Mouse (Mus musculus) mature B cell (primary cell): ENCODE results near the gene Sox21.

Source experiments
- in situ Hi-C: fragments of 300-500 bp; cut with MboI; formaldehyde crosslinking; loops from 2 replicates; pipeline ENCODE4 v1.14.3; 2019

Sox21 gene

DNA sequence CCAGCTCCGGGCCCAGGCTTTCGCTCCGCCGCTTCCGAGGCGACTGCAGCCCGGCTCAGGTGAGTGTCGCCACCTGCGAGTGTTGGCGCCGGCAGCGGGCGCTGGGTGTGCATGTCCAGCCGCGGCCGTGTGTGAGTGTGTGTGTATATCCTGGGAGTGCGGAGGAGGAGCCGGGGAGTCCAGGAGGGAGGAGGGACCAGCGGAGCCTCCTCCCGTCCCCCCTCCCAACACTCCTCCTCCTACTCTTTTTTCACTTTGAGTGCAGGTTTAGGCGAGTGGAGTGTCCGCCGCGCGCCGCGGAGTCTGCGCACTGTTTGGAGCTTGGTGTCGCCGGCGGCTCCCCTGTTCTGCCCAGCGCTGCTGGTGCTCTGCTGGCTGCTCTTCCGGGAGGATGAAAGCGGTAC lies at the start of gene Sox21:
Gene Sox21 (minus strand): TSS at position 145 of the 404 bp plus-strand sequence.
- in situ Hi-C loops, result no loop called here

DNA sequence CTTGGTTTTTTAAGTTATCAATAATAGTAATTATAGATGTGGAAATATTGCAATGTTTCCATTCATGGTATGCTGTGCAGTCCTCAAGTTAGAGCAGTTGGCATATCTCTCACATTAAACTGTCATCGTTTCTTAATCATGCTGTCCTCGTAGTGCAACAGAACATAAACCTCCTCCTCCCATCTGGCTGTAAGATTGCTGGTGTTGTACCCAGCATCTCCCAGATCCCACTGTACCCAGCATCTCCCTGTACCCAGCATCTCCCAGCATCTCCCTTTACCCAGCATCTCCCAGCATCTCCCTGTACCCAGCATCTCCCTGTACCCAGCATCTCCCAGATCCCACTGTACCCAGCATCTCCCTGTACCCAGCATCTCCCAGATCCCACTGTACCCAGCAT lies 49.3 kb upstream of the Sox21 start:
- in situ Hi-C loops, result no loop called here

DNA sequence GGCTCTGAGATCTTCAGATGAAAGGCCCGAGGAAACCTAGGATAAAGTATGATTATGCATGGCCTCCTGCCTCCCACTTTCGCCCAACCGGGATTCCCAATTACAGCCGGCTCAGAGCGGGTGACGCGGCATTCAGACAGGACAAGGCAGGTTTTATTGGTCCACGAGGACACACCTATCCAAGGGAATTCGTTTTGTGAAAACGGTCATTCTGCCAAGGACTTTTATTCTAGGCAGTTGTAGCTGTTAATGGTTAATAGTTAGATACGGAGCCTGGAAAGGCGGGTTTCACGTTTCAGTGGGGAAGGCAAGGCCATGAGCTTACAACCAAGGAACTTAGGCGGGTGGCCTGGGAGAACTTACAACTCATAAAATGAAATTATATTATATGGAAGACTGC lies 46.1 kb upstream of the Sox21 start:
- in situ Hi-C loops, result no loop called here

DNA sequence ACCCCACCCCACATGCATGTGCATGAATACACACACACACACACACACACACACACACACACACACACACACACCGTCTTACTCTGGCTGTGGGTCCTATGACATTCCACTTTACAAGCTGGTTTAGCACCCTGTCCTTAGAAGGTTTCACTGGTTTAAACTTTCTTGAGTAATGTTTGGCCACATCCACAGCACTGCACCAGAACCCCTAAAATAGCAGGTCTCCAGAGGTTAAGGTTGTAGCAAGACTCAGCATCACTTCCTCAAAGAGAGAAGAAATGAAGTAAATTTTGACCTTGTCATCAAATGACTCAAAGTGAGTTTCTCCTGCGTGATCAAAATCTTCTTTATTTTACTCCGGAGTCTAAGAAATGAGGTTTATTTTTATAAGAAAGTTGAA lies 45.4 kb upstream of the Sox21 start:
- in situ Hi-C loops, result no loop called here

DNA sequence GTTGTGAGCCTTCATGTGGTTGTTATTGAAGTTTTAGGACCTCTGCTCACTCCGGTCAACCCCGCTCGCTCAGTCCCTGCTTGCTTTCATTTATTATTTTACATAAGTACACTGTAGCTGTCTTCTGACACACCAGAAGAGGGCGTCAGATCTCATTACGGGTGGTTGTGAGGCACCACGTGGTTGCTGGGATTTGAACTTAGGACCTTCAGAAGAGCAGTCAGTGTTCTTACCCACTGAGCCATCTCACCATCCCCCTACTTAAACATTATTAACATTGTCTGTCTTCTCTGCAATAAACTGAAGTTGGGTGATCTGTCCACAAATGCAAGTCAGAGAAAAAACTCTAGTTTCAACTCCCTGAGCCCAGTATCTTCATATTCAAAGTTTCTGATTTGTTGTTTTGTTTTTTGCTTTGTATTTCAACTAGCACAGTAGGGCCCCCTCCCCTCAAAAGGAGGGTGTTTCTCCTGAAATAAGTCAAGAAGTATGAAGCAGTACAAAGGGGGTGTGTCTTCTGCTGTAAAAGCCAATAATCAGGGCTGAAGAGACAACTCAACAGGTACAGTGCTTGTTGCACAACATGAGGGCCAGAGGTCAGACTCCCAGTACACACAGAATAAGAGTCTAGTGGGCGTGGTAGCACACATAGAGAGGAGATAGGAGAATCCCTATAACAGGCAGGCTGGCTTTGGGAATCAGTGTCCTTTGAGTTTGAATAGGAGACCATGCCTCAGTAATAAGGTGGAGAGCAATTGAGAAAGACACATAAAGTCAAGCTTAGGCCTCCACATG lies 41.1 kb upstream of the Sox21 start:
- in situ Hi-C loops, result no loop called here

DNA sequence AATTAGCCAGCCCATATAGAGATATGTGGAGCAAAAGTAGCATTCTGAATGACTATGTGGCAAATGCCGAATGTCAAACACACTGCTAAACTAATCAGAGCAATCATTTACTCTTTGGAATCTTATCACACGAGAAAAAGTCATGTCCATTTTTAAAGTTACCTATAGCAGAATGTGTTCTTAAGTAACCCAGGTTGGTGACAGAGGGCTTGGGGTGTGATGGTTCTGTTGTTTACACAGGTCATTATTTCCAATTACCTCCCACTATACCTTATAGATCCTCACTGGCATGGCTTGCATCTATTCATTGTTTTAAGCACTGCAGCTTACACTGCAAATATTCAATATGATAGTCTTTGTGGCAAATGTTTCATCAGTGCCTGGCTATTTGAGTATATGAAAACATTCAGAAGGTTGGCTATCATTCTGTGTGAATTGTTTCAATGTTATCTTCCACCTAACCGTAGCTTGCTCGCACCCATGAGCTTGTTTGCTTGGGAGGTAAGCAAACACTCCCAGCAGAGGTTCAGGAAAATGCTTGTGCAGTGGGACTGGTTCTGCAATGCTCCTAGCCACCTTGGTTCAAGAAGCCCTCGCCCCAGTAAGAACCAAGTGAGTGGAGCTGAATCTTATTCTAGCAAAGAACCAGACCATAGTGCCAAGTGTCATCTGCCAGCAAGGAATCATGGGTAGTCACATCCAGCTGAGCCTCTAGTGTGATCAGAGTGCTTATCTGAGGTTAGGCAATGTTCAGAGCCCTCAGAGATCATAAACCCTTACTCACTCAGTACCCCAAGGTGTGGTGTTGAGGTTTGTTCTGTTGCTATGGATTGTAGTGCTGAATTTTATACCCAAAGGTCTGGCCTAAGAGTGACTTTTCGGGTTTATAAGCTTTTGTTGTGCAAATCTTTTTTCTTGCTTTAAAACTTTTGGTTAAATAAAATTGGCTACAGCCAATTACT lies 36.0 kb upstream of the Sox21 start:
- in situ Hi-C loops, result no loop called here

DNA sequence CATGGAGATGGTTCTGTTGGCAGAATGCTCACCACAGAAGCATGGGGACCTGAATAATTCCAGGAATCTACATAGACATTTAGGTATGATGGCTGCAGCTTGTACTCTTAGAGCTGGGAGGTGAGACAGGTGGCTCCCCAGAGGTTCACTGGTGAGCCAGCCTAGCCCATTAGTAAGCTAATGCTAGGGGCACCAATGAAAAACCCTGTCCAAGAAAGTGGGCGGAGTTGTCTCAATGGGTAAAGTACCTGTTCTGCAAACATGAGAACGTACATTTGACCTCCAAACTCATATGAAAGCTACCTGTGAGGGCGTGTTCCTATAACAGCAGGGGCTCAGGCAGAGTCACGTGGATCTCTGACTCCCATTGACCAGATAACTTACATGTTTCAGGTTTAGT lies 32.0 kb upstream of the Sox21 start:
- in situ Hi-C loops, result no loop called here

DNA sequence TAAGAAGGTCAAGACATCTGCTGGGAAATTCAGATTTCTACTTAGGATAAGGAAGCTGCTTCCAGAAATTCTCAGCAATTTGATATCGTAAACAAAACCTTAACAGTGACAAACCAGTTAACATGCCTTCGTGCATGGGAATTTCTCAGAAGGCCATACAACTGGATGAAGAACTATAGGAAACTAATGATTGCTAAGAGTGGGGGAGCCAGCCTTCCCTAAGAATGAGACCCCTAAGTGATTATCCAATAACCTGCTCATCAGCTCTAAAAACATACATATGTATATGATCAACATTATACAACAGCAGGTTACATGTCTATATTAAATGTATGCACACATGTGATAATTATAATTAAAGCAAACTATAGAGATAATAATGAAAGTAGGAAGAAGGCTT lies 29.8 kb upstream of the Sox21 start, which contains the start of gene Gm9376:
Gene Gm9376 (plus strand): TSS at position 301 of the 400 bp plus-strand sequence.
- in situ Hi-C loops, result no loop called here

DNA sequence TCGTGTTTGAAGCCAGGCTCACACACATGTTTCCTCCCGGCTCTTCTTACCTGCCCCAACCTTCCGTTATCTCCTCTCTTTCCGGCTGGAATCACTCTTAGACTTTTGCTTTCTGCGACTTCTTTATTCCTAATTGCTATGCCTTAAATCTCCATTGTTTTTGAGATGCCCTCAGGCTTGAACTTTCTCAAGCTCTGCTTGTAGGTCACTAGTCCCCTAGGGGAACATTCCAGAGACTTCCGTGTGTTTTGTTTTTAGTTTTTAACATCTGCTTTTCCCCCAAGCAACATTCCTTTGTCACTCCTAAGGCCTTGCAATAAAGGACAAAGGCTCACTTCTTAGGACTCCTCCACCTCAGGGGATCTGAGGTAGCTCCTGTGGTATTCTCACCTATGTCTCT lies 16.6 kb upstream of the Sox21 start:
- in situ Hi-C loops, result no loop called here

DNA sequence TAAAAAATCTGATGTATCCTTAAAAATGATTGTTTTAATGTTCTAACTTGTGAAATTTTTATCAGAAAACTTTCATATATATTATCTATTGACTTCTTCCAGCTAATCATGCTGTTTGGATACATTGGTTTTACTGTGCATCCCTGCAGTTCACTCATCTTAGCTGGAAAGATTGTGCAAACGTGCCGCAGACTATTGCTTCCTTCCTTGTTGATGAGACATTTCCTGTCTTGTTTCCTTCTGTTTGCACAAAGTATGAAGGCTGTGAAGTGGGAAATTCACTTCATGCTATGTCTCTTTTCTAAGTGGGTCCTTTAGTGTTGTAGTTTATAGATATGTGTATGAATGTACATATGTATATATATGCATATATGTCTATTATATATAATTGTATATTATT lies 4.6 kb upstream of the Sox21 start:
- in situ Hi-C loops, result no loop called here

DNA sequence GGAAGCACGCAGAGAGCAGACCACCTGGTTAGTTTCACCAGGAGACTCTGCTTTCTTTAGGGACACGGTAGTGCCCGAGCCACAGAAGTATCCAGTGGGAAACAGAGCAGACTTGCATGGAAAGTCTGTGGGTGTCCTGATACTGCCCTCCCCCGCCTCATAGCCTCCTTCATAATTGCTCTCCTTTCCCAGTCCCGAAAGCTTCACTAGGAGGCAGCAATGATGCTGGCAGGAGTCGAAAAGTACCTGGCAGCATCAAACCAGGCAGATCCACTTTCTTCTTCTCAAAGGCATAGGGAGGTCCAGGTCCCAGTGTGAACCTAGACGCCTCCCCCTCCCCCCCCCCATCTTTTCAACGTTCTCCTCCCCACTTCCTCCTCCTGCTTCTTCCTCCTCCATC lies 2.5 kb upstream of the Sox21 start:
- in situ Hi-C loops, result no loop called here

DNA sequence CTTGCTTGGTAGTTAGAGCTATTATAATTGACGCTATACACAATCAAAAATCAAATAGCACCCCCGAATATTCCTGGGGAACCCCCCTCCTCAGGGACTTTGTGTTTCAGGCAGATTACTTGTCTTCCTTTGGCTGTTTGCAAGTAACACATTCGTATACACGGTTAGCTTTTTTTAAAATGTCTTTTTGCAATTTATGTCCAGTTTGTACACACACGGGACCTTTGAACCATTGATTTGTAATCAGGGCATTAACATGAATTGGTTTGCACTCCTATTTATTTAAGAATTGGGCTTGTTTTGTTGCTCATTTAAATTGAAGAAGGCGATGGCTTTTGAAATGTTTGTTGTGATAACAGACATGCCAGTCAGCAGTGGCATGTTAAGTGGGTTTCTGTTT lies 956 bp upstream of the Sox21 start:
- in situ Hi-C loops, result no loop called here

DNA sequence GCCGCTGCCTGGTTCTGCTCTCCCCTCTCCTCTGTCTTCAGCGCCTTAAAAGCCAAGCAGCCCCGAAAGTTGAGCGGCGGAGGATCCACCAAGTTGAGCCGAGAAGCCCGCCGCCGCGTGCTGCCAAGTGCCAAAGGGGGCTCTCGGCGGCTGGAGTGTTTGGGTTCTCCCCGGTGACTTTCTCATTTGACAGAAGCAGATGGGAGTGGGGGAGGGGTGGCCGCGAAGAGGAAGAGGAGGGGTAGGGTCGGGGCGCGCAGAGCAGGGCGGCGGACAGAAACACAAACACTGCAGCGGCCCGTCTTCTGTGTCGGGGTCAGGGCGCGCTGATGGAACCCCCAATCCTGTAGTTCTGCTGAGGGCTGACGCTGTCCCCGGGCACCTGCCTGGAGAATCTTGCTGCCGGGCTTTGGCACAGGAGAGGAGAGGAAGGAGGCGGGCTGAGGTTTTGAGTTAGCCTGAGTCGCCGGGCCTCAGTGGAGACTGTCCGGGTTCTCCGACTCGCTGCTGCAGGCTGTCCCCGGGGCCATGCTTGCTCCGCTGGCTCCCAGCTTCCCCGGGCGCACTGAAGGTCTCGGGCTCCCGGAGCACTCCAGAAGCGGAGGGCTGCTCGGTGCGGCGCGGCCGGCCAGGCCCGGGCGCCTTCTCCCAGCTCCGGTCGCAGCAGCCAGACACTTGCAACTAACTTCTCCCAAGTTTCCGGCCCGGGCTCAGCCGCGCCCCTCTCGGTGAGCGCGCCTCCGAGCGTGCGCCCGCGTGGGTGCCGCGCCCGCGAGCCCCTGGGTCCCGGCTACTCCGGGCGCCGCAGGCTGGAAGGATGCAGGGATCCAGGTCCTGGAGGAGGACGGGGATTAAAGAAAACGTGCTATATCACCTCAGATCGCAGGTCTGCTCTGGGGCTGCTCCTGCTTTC lies 601 bp downstream of the Sox21 start:
- in situ Hi-C loops, result no loop called here

DNA sequence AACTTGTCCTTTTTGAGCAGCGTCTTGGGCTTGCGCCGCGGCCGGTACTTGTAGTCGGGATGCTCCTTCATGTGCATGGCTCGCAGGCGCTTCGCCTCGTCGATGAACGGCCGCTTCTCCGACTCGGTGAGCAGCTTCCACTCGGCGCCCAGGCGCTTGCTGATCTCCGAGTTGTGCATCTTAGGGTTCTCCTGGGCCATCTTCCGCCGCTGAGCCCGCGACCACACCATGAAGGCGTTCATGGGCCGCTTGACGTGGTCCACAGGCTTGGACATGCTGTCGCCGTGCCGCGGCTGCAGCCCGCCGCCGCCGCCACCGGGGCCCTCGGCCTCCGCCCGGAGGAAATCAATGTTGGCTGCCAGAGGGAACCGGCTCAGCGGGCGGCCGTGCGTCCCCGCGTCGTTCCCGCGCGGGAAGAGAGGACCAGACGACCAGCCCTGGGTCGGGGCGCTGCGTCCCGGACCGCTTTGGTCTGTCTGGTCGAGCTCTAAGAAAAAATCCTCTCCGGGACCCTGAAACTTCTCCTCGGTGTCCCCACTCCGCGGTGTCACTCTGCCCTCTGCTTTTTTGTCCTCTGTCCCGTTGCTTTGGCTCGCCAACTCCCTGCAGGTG lies 1.4 kb downstream of the Sox21 start:
- in situ Hi-C loops, result no loop called here

DNA sequence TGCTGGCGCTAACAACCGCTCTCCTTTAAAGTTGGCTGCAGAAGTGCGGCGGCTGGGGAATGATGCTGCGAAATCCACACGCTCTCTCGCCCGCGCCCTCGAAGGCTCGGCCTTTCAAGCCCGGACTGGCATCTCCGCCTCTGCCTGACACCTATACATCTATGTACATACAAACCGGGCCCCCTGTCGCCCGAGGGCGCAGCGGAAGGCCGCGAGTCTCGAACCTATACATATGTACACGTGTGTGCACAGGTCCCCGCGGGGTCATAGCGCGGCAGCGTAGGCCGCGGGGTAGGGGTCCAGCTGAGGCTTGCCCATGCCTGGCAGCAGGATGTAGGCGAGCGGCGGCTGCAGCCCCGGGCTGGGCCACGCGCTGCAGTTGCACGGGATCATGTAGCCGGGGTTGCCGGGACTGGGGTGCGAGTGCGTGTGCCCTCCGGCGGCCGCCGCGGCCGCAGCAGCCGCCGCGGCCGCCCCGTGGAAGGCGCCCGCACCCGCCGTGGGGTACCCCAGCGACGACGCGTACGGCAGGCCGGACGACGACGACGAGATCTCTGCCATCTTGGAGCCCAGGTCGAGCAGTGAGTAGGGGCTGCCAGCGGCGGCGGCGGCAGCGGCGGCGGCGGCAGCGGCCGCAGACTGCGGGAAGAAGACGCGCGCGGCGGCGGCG lies 2.2 kb downstream of the Sox21 start:
- in situ Hi-C loops, result no loop called here

DNA sequence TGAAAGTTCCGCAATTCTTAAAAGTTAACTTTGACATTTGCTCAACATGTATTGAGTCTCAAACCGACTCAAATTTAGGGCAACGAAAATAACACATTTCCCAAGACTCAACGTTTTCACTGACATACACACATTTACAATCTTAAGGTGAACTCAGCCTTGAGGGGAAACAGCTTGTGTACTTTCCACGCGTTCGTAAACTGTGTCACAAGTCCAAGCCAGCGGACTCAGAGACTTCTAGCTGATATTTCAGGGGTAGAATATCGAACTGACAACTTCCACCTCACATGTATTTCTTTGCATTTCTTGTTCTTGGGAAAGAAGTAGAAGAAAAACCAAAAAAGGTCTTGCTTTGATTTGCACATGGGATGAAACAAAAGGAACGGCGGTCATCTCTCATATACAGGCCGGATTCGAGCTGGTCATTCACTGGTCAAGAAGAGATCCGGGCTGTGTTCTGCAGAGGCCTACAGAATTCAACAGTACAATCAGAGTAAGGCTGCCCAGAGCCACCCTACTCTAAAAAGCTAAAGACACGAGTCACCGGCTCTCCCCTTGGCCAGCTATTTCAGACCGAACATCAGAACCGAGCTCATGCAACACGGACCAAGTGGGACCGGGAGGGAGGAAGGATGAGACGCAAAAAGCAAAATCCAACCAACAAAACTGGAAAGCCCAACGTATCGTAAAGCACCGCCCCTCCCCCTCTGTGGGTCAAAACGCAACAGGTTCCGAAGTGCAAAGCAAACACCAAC lies 2.9 kb downstream of the Sox21 start:
- in situ Hi-C loops, result no loop called here

DNA sequence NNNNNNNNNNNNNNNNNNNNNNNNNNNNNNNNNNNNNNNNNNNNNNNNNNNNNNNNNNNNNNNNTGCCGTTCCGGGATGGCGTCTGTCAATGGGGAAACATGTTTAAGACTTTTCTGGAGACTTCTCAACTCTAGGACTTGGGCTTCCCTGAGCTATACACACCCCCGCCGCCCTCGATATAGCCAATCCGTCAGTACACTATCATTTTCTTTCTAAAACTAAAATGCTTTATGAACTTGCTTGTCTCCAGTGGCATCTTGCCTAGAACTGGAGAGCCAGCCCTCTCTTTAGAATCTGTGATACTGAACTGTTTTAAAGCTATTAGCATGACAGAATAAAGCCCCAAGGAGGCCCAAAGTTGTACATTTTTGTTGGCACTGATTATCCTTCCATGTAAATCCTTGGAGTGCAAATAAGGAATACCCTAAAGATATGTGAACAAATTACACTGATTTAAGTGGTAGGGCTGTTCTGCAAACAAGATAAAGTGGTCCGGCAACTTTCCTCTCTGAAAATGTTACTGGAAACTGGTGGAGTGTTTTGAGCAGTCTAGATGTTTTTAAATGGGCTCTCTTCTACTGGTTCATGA lies 4.4 kb downstream of the Sox21 start:
- in situ Hi-C loops, result no loop called here

DNA sequence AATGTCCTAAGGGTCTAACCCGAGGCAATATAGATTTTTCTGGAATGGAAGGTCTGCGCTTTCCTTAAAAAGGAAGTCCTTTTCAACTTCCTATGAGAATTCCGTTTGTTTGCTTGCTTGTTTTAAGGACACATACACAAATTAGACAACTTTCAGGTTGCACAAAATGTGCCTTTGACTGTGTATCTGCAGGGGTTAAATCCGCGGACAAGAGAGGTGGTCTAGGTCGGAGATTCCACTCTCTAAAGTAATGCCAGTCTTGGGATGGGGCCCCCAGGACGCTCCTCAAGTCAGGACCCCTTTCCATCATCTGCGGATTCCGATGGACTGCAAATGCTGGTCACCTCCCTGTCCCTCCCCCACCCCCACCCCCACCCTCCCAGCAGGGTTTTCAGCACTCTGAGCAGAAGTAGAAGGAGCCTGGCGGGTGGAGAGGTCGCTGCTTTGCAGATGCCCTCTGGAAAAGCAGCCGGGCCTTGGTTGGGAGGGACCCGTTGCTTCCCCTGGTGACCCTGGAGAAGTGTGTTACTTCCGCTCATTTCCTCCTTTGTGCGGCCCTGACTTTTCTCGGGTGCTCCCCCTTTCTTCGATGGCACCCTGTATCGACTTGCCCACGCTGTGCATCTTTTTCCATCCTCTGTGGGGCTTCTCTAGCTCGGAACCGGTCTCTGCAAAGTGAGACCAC lies 10.2 kb downstream of the Sox21 start:
- in situ Hi-C loops, result no loop called here

DNA sequence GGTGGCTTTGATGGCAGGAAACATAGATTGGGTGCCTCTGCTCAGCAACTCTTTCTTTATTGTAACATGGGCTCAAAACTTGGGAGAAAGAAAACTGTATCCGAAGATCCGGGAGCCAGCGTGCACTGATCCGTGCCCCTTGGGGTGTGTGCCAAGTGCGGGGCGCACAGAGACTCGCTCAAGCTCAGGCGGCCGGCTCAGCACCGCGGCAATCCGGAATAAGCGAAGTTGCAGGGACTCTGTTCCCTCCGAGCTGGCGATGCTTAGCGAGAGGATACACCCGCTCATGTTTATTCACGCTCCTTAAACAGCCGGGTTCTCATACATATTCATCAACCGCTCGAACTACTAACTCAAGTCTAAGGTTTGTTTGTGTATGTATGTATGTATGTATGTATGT lies 10.9 kb downstream of the Sox21 start:
- in situ Hi-C loops, result no loop called here
